Comparison of ENCODE assay signal across 8 mouse cellular contexts in genomic region chr16:17432576-17432975, GRCm38 (mm10). TPM values are rescaled to one million over a fixed set of nuclear protein-coding genes. Genes with fewer than 3 reads are reported as not detected.
DNase-seq lines count a peak whose midpoint lies in the region; ATAC-seq and TF ChIP-seq lines count a peak whose summit lies in the region.

No protein-coding gene starts in this region.

- no peaks in the 10 kb centered on the region for H3K9me3 ChIP-seq in kidney, embryonic 16.5 days (ENCODE audit: low read length)
- no peaks in the 10 kb centered on the region for H3K9me3 ChIP-seq in CH12.LX (replicated peaks; ENCODE audit: low read length)

- H3K4me1 ChIP-seq in kidney, adult 2 months (ENCODE audit: control insufficient read depth, insufficient read depth, low read length) = no peaks in the 10 kb centered on the region
- H3K4me1 ChIP-seq in kidney, embryonic 16.5 days (ENCODE audit: insufficient read depth, low read length) = no peaks in the 10 kb centered on the region
- peaks cover 0 to 14% of the 10 kb centered on the region in 2 experiments; a peak in 2 of 4 replicates for H3K4me1 ChIP-seq in CH12.LX (ENCODE audit: control insufficient read depth in 1 of 2, insufficient read depth in 2 of 2)

- H3K9ac ChIP-seq in kidney, embryonic 16.5 days (replicated peaks; ENCODE audit: low read length) = no peak overlapping the region
- H3K9ac ChIP-seq in CH12.LX (ENCODE audit: insufficient read depth, low read depth) = no peak overlapping the region

- H3K27me3 ChIP-seq in kidney, adult 2 months (replicated peaks; ENCODE audit: control insufficient read depth, insufficient read depth, low read length) = no peaks in the 10 kb centered on the region
- H3K27me3 ChIP-seq in kidney, embryonic 16.5 days (ENCODE audit: insufficient read depth, low read length) = no peaks in the 10 kb centered on the region
- H3K27me3 ChIP-seq in CH12.LX (replicated peaks) = no peaks in the 10 kb centered on the region

- in situ Hi-C loops in CH12.LX (cut with MboI; ENCODE audit: low pct_ligation_motif_present, low pct_unique_long_range_greater_than_20kb, low sequenced_read_pairs) = no loop called here

- no peaks in the 10 kb centered on the region for H3K79me2 ChIP-seq in CH12.LX (replicated peaks; ENCODE audit: control insufficient read depth, extremely low read depth, insufficient read depth, poor library complexity, severe bottlenecking)

- TF ChIP-seq CTCF in kidney, adult 2 months (conservative IDR thresholded peaks at IDR 0.05; ENCODE audit: insufficient read depth, insufficient read length, low read depth, low read length) = peak; percentile 18; the same call in 1 of the 2 replicates
- peak; percentile 50 to 79 for TF ChIP-seq CTCF in CH12.LX (conservative IDR thresholded peaks at IDR 0.05 in 1 of 2, IDR thresholded peaks at IDR 0.05 in 1 of 2; ENCODE audit: low read depth in 2 of 2, low read length in 2 of 2)

- TF ChIP-seq POLR2A in kidney, adult 2 months (IDR thresholded peaks at IDR 0.05; ENCODE audit: low read depth, low read length) = no peak
- no peak for TF ChIP-seq POLR2A in CH12.LX (IDR thresholded peaks at IDR 0.05; ENCODE audit: low read depth, low read length)

- H3K4me2 ChIP-seq in kidney, embryonic 16.5 days (replicated peaks; ENCODE audit: low read depth, low read length) = no peak overlapping the region
- no peak overlapping the region for H3K4me2 ChIP-seq in CH12.LX (ENCODE audit: insufficient read depth, low read depth, poor library complexity, severe bottlenecking)

- no peak for TF ChIP-seq EP300 in CH12.LX (IDR thresholded peaks at IDR 0.05; ENCODE audit: low read length)

- peak; percentile 31 for DNase-seq in CD4-positive, CD25-positive, alpha-beta regulatory T cell, adult 2 months (ENCODE audit: low read depth, low spot score)
- peak; percentile 52 for DNase-seq in kidney, adult 2 months
- DNase-seq in CH12.LX (ENCODE audit: extremely low read depth) = peak; percentile 37
- DNase-seq in embryo, embryonic 11 days = peak; percentile 13
- DNase-seq in right cerebral cortex, postnatal 4 days = no peak
- no peak for DNase-seq in left cerebral cortex, adult 9 months (ENCODE audit: low spot score in 2 of 2)

- H3K36me3 ChIP-seq in kidney, adult 2 months (ENCODE audit: control insufficient read depth, insufficient read depth, low read length) = 0 out of 2 replicates have a peak, but pooled peaks cover 2% of the 10 kb centered on the region
- peaks cover 6% of the 10 kb centered on the region for H3K36me3 ChIP-seq in kidney, embryonic 16.5 days (ENCODE audit: insufficient read depth, low read length)
- H3K36me3 ChIP-seq in CH12.LX (replicated peaks in 1 of 2; ENCODE audit: control insufficient read depth in 1 of 2, insufficient read depth in 1 of 2, low read length in 1 of 2) = peaks cover 24 to 50% of the 10 kb centered on the region in 2 experiments

- no peak for ATAC-seq in CD4-positive, CD25-positive, alpha-beta regulatory T cell, adult 4 months
- ATAC-seq in kidney, embryonic 16.5 days (ENCODE audit: low FRiP score, low TSS enrichment) = no peak

- 36% methylated on average over 2 of the region's 2 CpGs for WGBS in kidney, adult 2 months
- 70% methylated on average over 2 of the region's 2 CpGs for WGBS in kidney, embryonic 16.5 days

- dilution Hi-C loops in CH12.LX (cut with MboI; ENCODE audit: extremely low pct_ligation_motif_present, extremely low pct_unique_long_range_greater_than_20kb, low sequenced_read_pairs) = no loop called here

- no peak overlapping the region for H3K27ac ChIP-seq in kidney, adult 2 months (ENCODE audit: insufficient read depth, low read depth, low read length)
- no peak overlapping the region for H3K27ac ChIP-seq in kidney, embryonic 16.5 days (ENCODE audit: low read length)
- no peak overlapping the region for H3K27ac ChIP-seq in CH12.LX (ENCODE audit: insufficient read depth, low read depth)

- H3K4me3 ChIP-seq in kidney, adult 2 months (ENCODE audit: insufficient read depth, low read depth, low read length) = no peak overlapping the region
- no peak overlapping the region for H3K4me3 ChIP-seq in kidney, embryonic 16.5 days (ENCODE audit: low read length)
- H3K4me3 ChIP-seq in CH12.LX (replicated peaks in 1 of 3; ENCODE audit: low read depth in 2 of 3, low read length in 2 of 3, poor library complexity in 1 of 3) = no peak overlapping the region

- peak; percentile 79 for TF ChIP-seq RAD21 in CH12.LX (IDR thresholded peaks at IDR 0.05; ENCODE audit: low read depth, low read length)

TF ChIP-seq in CH12.LX, 34 proteins besides CTCF, POLR2A, EP300 and RAD21 (continues in another document):
- TF ChIP-seq NRF1 (IDR thresholded peaks at IDR 0.05; ENCODE audit: low read depth, low read length) (no peak), ZC3H11A (IDR thresholded peaks at IDR 0.05; ENCODE audit: low read depth, low read length) (peak; percentile 20; the same call in 1 of the 2 replicates), ZKSCAN1 (IDR thresholded peaks at IDR 0.05; ENCODE audit: borderline replicate concordance, low read depth, low read length) (no peak), MAX (IDR thresholded peaks at IDR 0.05; ENCODE audit: low read length) (peak; percentile 38; the same call in 1 of the 2 replicates), USF2 (conservative IDR thresholded peaks at IDR 0.05; ENCODE audit: low read depth, low read length) (no peak), IRF4 (IDR thresholded peaks at IDR 0.05; ENCODE audit: low read depth, low read length) (no peak), MYC (IDR thresholded peaks at IDR 0.05; ENCODE audit: low read depth, low read length) (peak; percentile 72), JUN (IDR thresholded peaks at IDR 0.05; ENCODE audit: insufficient read depth, low read depth, low read length) (no peak), MEF2A (IDR thresholded peaks at IDR 0.05; ENCODE audit: borderline replicate concordance, low read depth, low read length) (0 out of 2 replicates have a peak, but pooled peaks have one; percentile 12), BHLHE40 (IDR thresholded peaks at IDR 0.05; ENCODE audit: low read depth, low read length) (no peak), RCOR1 (conservative IDR thresholded peaks at IDR 0.05; ENCODE audit: low read depth, low read length) (no peak), SMC3 (IDR thresholded peaks at IDR 0.05; ENCODE audit: low read depth, low read length) (peak; percentile 76), NELFE (IDR thresholded peaks at IDR 0.05; ENCODE audit: low read depth, low read length) (no peak), E2F4 (IDR thresholded peaks at IDR 0.05; ENCODE audit: insufficient replicate concordance, low read depth, low read length) (no peak), ZNF384 (IDR thresholded peaks at IDR 0.05; ENCODE audit: low read depth, low read length) (peak; percentile 97), ZMIZ1 (IDR thresholded peaks at IDR 0.05; ENCODE audit: low read depth, low read length) (no peak), UBTF (IDR thresholded peaks at IDR 0.05; ENCODE audit: low read depth, low read length) (no peak), PAX5 (IDR thresholded peaks at IDR 0.05; ENCODE audit: low read length) (no peak), ETS1 (conservative IDR thresholded peaks at IDR 0.05; ENCODE audit: low read depth, low read length) (no peak), GABPA (IDR thresholded peaks at IDR 0.05; ENCODE audit: insufficient replicate concordance, low read depth, low read length) (no peak), ELF1 (IDR thresholded peaks at IDR 0.05; ENCODE audit: low read depth, low read length) (no peak), CHD2 (IDR thresholded peaks at IDR 0.05; ENCODE audit: low read length) (no peak), HCFC1 (IDR thresholded peaks at IDR 0.05; ENCODE audit: low read depth, low read length) (no peak), POLR2AphosphoS2 (IDR thresholded peaks at IDR 0.05; ENCODE audit: low read depth, low read length) (no peak), MAFK (IDR thresholded peaks at IDR 0.05; ENCODE audit: insufficient replicate concordance, low read length) (no peak), MAZ (IDR thresholded peaks at IDR 0.05; ENCODE audit: low read depth, low read length) (no peak), TBP (conservative IDR thresholded peaks at IDR 0.05; ENCODE audit: low read depth, low read length) (no peak), MXI1 (IDR thresholded peaks at IDR 0.05; ENCODE audit: low read depth, low read length) (0 out of 2 replicates have a peak, but pooled peaks have one; percentile 35)

RNA-seq across cellular contexts. Expression of gene Crkl, which starts 19.2 kb away (rescaled TPM):
- 10 to 100 TPM; 20.2 to 24.2 TPM for polyA plus RNA-seq in CD4-positive, CD25-positive, alpha-beta regulatory T cell, adult 4 months (2017; shearing (Covaris generic))
- 34.4 and 43.3 TPM in 2 replicates for polyA plus RNA-seq in kidney, adult 2 months (2012; rRNA removed)
- polyA plus RNA-seq in kidney, embryonic 16.5 days (2015; fragmentation: Nextera tagmentation; extraction: Ambion mirVana) = 77.6 and 78.5 TPM in 2 replicates
- 21.6 and 23.5 TPM in 2 replicates for total RNA-seq in CH12.LX (2012; rRNA removed)
- total RNA-seq in CH12.LX (2014; rRNA removed) = 14.5 and 16.9 TPM in 2 replicates
- polyA plus RNA-seq in CH12.LX (2012; ENCODE audit: insufficient read length, low read depth) = 27.3 and 35.6 TPM in 2 replicates

RNA-seq across cellular contexts. Expression of gene Pi4ka, which starts 26.5 kb away (rescaled TPM):
- 10 to 100 TPM; 56.9 to 57.5 TPM for polyA plus RNA-seq in CD4-positive, CD25-positive, alpha-beta regulatory T cell, adult 4 months (2017; shearing (Covaris generic))
- polyA plus RNA-seq in kidney, adult 2 months (2012; rRNA removed) = 105 and 124 TPM in 2 replicates
- 39.1 and 39.2 TPM in 2 replicates for polyA plus RNA-seq in kidney, embryonic 16.5 days (2015; fragmentation: Nextera tagmentation; extraction: Ambion mirVana)
- total RNA-seq in CH12.LX (2012; rRNA removed) (79.4 and 88.4 TPM in 2 replicates), CH12.LX (2014; rRNA removed) (33.2 and 40.5 TPM in 2 replicates)
- polyA plus RNA-seq in CH12.LX (2012; ENCODE audit: insufficient read length, low read depth) = 97.2 and 149 TPM in 2 replicates

RNA-seq across cellular contexts. Expression of gene Snap29, which starts 26.8 kb away (rescaled TPM):
- polyA plus RNA-seq in CD4-positive, CD25-positive, alpha-beta regulatory T cell, adult 4 months (2017; shearing (Covaris generic)) = 10 to 100 TPM; 10.5 to 22.1 TPM
- polyA plus RNA-seq in kidney, adult 2 months (2012; rRNA removed) = 8.9 and 11.4 TPM in 2 replicates
- 14.7 and 15.6 TPM in 2 replicates for polyA plus RNA-seq in kidney, embryonic 16.5 days (2015; fragmentation: Nextera tagmentation; extraction: Ambion mirVana)
- total RNA-seq in CH12.LX (2012; rRNA removed) (21.6 and 23.7 TPM in 2 replicates), CH12.LX (2014; rRNA removed) (37.4 and 38.2 TPM in 2 replicates)
- 47.0 and 47.2 TPM in 2 replicates for polyA plus RNA-seq in CH12.LX (2012; ENCODE audit: insufficient read length, low read depth)

RNA-seq across cellular contexts. Expression of gene Aifm3, which starts 56.8 kb away (rescaled TPM):
- polyA plus RNA-seq in CD4-positive, CD25-positive, alpha-beta regulatory T cell, adult 4 months (2017; shearing (Covaris generic)) = under 1 TPM in 1 of 2 experiments, not detected in 1; 0.27 TPM
- 11.7 and 14.8 TPM in 2 replicates for polyA plus RNA-seq in kidney, adult 2 months (2012; rRNA removed)
- 3.4 and 3.6 TPM in 2 replicates for polyA plus RNA-seq in kidney, embryonic 16.5 days (2015; fragmentation: Nextera tagmentation; extraction: Ambion mirVana)
- 0.08 TPM in 1 of 2 replicates, not detected in the other for total RNA-seq in CH12.LX (2012; rRNA removed)
- total RNA-seq in CH12.LX (2014; rRNA removed) = not detected in 2 replicates
- polyA plus RNA-seq in CH12.LX (2012; ENCODE audit: insufficient read length, low read depth) = not detected in 2 replicates

Comparison
In these comparisons a context has a peak if more than half of its experiments do, and no peak if none do; other contexts are left out.
1. DNase-seq: peak in CD4-positive, CD25-positive, alpha-beta regulatory T cell, adult 2 months (single experiment), kidney, adult 2 months (single experiment), CH12.LX (single experiment) and embryo, embryonic 11 days (single experiment); none in right cerebral cortex, postnatal 4 days (single experiment) and left cerebral cortex, adult 9 months (0 of 2).